Mouse (Mus musculus) testis, adult 2 months (tissue): ENCODE results near the gene Map2. TPM values are rescaled to one million over a fixed set of nuclear protein-coding genes. Genes with fewer than 3 reads are reported as not detected.

Experiments used
- H3K27ac ChIP-seq: fragments of 200-500 bp; 2 replicates; pipeline ENCODE4 v1.5.1; 2012; ENCODE audit warnings: low read depth, low read length; ENCODE audit not compliant: control insufficient read depth, insufficient read depth
- H3K27me3 ChIP-seq: fragments of 200-500 bp; 2 replicates; pipeline ENCODE4 v1.6.1; 2012; ENCODE audit warnings: mild to moderate bottlenecking, low read length, moderate library complexity; ENCODE audit not compliant: control insufficient read depth, insufficient read depth
- H3K36me3 ChIP-seq: fragments of 200-500 bp; 2 replicates; pipeline ENCODE4 v1.6.1; 2012; ENCODE audit warnings: mild to moderate bottlenecking, low read length; ENCODE audit not compliant: control insufficient read depth, insufficient read depth
- H3K4me1 ChIP-seq: fragments of 200-500 bp; 2 replicates; pipeline ENCODE4 v1.6.1; 2012; ENCODE audit warnings: low read length; ENCODE audit not compliant: control insufficient read depth, insufficient read depth
- H3K4me3 ChIP-seq: fragments of 200-500 bp; 2 replicates; pipeline ENCODE4 v1.5.1; 2012; ENCODE audit warnings: low read depth, mild to moderate bottlenecking, low read length, moderate library complexity, mixed read lengths; ENCODE audit not compliant: control insufficient read depth
- CTCF ChIP-seq: fragments of 200-500 bp; IDR thresholded peaks from 2 replicates; pipeline ENCODE4 v1.5.1; 2012; ENCODE audit warnings: low read depth, mild to moderate bottlenecking, inconsistent platforms, low read length, moderate library complexity; ENCODE audit not compliant: control insufficient read depth, insufficient read depth, insufficient replicate concordance
- POLR2A ChIP-seq: fragments of 200-500 bp; IDR thresholded peaks from 2 replicates; pipeline ENCODE4 v1.6.1; 2012; ENCODE audit warnings: low read depth, mild to moderate bottlenecking, inconsistent platforms, low read length, moderate library complexity; ENCODE audit not compliant: control insufficient read depth
- polyA plus RNA-seq: library from polyadenylated mRNA; depleted of rRNA; stranded (reverse); fragments of >200 nt; gene quantifications from 2 replicates; pipeline ENCODE4 v1.2.3, GENCODE M21; 2012

Gene Map2
- polyA plus RNA-seq, 1 experiment: 89.4 TPM

DNA sequence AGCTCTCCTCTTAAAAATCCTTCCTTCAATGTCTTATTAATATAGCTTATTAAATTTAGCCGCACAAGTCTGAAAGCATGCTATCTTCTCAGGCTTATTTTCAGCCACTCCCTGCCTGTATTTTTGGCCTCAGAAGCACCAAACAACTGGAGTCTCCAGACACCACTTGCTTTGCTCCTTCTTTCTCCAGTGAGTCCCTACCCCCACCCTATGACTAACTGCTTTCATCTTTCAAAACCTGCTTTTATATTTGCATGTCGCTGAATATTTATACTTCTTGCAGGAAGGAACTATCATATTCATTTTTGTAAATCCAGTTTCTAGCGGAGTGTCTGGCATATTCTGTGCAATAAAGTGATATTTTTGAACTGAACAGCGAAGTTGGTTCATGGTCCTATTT is 21.6 kb downstream of the Map2 start:
- H3K27ac ChIP-seq: no peak overlapping the region
- no peaks in the 10 kb centered on the region for H3K4me1 ChIP-seq
- H3K36me3 ChIP-seq: no peaks in the 10 kb centered on the region
- TF ChIP-seq CTCF: no peak
- no peak for TF ChIP-seq POLR2A
- peak overlapping the region; percentile 36; the same call in 1 of the 2 replicates for H3K4me3 ChIP-seq
- no peaks in the 10 kb centered on the region for H3K27me3 ChIP-seq

DNA sequence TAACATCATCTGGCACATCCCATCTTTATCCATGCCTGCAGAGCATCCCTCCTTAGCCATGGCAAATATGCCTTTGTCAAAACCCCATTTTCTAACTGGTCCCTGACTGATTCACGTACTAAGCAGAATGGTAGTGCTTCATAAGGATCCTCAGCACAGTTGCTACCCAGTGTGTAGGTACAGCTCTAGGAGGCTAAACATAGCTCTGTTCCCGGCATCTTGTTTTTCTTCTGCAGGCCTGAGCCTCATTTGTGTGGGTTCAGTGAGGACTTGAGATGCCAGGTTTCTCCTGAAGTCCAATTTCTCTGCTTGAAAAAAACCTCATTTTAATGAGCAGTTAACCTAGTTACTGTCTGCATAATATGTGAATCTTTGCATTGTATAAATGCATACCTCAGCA is 30.4 kb downstream of the Map2 start:
- TF ChIP-seq CTCF: no peak
- no peak for TF ChIP-seq POLR2A

DNA sequence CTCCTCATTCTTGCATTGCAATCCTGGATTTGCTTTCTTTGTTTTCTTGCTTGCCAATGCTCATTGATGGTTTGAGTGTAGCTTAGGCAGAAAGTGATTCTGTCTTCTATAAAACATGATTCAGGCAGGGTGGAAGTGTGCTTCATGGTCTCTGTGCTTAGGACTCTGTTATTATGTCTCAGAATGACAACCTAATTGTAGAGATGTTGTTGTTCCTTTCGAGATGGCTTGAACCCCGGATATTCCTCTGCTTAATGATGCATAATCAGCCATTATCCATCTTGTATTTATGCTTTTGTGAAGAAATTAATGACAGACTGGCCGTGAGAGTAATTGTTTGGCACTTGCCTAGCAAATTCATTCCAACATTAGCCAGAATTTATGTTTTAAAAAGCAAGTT is 31.8 kb downstream of the Map2 start:
- H3K4me1 ChIP-seq: no peaks in the 10 kb centered on the region
- H3K36me3 ChIP-seq: no peaks in the 10 kb centered on the region
- no peaks in the 10 kb centered on the region for H3K27me3 ChIP-seq
- no peak overlapping the region for H3K27ac ChIP-seq
- TF ChIP-seq CTCF: no peak
- TF ChIP-seq POLR2A: no peak
- H3K4me3 ChIP-seq: no peak overlapping the region

More for the DNA sequence above, 30.4 kb downstream of the Map2 start:
- no peaks in the 10 kb centered on the region for H3K36me3 ChIP-seq
- no peak overlapping the region for H3K4me3 ChIP-seq
- no peak overlapping the region for H3K27ac ChIP-seq
- H3K27me3 ChIP-seq: no peaks in the 10 kb centered on the region
- H3K4me1 ChIP-seq: no peaks in the 10 kb centered on the region

DNA sequence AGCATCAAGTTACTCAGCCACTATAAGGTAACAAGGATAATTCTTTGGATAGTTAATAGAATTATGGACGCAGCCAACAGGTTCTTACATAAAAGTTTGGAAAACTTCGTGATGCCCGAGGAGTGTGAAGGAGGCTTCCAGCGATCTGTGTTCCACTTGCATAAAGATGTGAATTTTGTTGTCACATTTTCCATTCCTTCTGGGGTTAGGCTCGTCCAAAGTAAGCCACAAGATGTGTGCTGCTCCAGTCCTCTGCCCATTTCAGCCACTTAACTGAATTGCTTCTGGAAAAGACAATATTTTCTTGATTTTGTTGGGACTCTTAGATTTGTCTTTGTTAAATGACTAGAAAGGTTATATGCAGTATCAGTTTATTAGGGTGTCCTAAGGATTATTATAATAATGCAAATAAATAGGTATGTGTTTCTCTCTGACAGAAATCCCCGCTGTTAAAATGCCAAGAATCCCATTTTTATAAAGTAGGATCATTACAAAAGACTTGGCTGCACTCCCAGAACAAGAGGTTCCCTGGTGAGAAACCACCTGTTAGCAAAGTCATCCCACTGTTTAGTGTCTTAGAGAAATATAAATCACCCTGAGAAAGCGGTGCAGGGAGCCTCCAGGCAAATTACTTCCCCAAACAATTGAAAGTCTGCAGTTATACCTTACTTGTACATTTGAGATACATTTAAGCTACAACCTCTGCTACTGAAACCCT is 36.2 kb downstream of the Map2 start:
- no peaks in the 10 kb centered on the region for H3K4me1 ChIP-seq
- no peaks in the 10 kb centered on the region for H3K36me3 ChIP-seq
- H3K27ac ChIP-seq: no peak overlapping the region
- no peak overlapping the region for H3K4me3 ChIP-seq
- TF ChIP-seq CTCF (no peak), POLR2A (no peak)
- H3K27me3 ChIP-seq: no peaks in the 10 kb centered on the region

DNA sequence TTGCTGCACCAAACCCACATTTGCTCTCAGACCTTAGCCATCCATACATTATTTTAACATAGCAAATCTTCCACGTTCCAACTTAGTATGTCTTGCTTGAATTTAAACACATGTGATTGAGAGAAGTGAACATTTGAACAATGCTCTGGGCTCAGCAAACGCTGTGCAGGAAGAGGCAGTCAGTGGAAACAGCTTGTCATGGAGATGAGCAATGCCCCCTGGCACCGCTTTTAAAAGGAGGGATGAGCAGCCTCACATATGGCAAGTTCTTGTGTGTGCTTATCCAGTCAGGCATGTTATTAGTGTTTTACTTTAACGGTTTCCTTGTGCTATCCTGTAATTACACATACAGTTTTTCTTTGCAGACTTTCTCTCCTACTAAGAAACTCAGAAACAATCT is 46.4 kb downstream of the Map2 start:
- Histone ChIP-seq H3K27ac (no peak overlapping the region), H3K4me1 (no peaks in the 10 kb centered on the region), H3K4me3 (no peak overlapping the region), H3K36me3 (no peaks in the 10 kb centered on the region), H3K27me3 (no peaks in the 10 kb centered on the region)
- TF ChIP-seq CTCF (no peak), POLR2A (no peak)

DNA sequence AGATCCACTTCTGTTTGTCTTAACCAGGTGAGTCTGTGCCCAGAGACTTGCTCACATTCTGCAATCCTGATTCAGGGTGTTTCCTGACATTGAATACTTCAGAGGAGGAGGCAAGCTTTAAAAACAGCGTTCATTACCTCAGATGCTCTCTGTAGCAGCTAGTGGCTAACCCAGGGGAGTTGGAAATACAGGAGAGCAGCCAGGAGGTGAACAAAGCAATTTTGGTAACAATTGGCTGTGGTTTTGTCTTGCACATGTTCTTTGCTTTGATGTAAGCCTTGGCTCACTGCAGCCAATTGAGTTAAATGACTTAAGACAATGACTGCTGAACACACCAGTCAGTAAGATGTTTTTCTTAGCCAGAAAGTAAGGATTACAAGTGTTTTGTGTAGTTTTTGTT is 48.3 kb downstream of the Map2 start:
- no peak overlapping the region for H3K4me3 ChIP-seq
- TF ChIP-seq CTCF (no peak), POLR2A (no peak)
- no peak overlapping the region for H3K27ac ChIP-seq
- H3K4me1 ChIP-seq: no peaks in the 10 kb centered on the region
- H3K36me3 ChIP-seq: no peaks in the 10 kb centered on the region
- H3K27me3 ChIP-seq: no peaks in the 10 kb centered on the region

DNA sequence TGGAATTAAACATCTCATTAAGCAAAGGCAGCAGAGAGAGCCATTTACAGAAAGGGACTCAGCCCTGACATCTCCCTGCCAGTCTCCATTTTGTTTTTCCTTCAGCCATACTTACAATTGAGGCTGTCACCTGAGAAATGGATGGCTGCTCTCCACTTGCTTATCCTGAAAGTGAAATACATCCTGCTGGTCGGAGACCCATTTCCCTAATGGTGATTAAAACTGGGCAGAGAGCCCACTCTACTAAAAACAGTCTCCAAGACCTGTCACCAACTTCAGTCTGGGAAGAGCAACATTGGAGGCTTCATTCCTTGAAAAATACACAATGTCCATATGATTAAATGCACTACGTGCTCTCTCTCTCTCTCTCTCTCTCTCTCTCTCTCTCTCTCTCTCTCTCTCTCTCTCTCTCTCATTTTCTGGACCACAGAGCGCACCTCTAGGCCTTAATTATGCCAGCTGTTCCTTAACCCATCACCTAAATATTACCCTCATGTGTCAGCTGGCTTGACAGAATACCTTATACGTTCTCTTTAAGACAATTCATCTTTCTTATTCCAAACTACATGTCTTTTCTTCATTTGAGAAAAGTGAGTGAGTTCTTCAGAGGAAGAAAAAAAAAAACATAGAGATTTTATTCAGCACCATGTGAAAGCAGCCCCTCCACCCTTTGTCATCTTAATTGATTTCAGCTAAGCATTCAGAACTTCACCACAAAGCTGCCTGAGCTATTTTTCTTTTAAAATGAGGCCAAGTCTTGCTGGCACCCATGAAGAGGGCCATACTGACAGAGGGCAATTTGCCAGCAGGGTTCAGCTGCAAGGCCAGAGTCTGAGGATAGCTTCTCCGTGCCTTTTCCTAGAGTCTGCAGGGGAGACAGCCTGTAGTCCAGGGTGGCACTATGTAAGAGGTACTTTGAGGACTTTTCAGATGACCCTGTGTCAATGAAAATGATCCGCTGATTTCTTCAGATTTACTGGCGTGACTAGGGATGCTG is 51.6 kb downstream of the Map2 start:
- Histone ChIP-seq H3K27ac (no peak overlapping the region), H3K4me3 (no peak overlapping the region), H3K36me3 (no peaks in the 10 kb centered on the region), H3K27me3 (no peaks in the 10 kb centered on the region), H3K4me1 (no peaks in the 10 kb centered on the region)
- TF ChIP-seq POLR2A: no peak
- no peak for TF ChIP-seq CTCF
